Mouse (Mus musculus): ENCODE measurements around the gene Mettl26.
A peak's percentile ranks its signal among the peaks of the same experiment; 100 is the strongest.

The Mettl26 gene

GRCm38 (mm10) chr17:25874721-25875170, at the start of gene Mettl26:
TSS of gene Mettl26 (plus strand) at chr17:25875074.
- DNase-seq = peak; percentile 95

GRCm38 (mm10) chr17:25825311-25825710, 49.6 kb upstream of the Mettl26 start:
- no peak for DNase-seq

GRCm38 (mm10) chr17:25825984-25826570, 48.8 kb upstream of the Mettl26 start:
- no peak for DNase-seq

- no peak for DNase-seq
Measured at GRCm38 (mm10) chr17:25827011-25827410, 47.9 kb upstream of the Mettl26 start.

- DNase-seq = no peak
Measured at GRCm38 (mm10) chr17:25827546-25828222, 47.2 kb upstream of the Mettl26 start.

- DNase-seq = no peak
Measured at GRCm38 (mm10) chr17:25828223-25828594, 46.7 kb upstream of the Mettl26 start.

GRCm38 (mm10) chr17:25828712-25829557, 45.9 kb upstream of the Mettl26 start, which contains the start of gene Jmjd8:
TSS of gene Jmjd8 (plus strand) at chr17:25828867.
- DNase-seq = peak; percentile 87

- no peak for DNase-seq
Measured at GRCm38 (mm10) chr17:25829558-25830017, 45.3 kb upstream of the Mettl26 start.

GRCm38 (mm10) chr17:25830200-25830753, 44.6 kb upstream of the Mettl26 start:
- no peak for DNase-seq

- DNase-seq = no peak
Measured at GRCm38 (mm10) chr17:25830806-25831431, 44.0 kb upstream of the Mettl26 start.

- no peak for DNase-seq
Measured at GRCm38 (mm10) chr17:25831451-25832281, 43.2 kb upstream of the Mettl26 start.

- peak; percentile 100 for DNase-seq
Measured at GRCm38 (mm10) chr17:25832436-25833290, 42.2 kb upstream of the Mettl26 start.

GRCm38 (mm10) chr17:25833291-25833663, 41.6 kb upstream of the Mettl26 start, which contains the start of gene Stub1:
TSS of gene Stub1 (minus strand) at chr17:25833404.
- DNase-seq = peak; percentile 94

- no peak for DNase-seq
Measured at GRCm38 (mm10) chr17:25833961-25834594, 40.8 kb upstream of the Mettl26 start.

- DNase-seq = no peak
Measured at GRCm38 (mm10) chr17:25834595-25835222, 40.2 kb upstream of the Mettl26 start.

GRCm38 (mm10) chr17:25835301-25835700, 39.6 kb upstream of the Mettl26 start:
- DNase-seq = no peak

GRCm38 (mm10) chr17:25835816-25836215, 39.1 kb upstream of the Mettl26 start:
- no peak for DNase-seq

GRCm38 (mm10) chr17:25836397-25837075, 38.3 kb upstream of the Mettl26 start:
- no peak for DNase-seq

- peak; percentile 88 for DNase-seq
Measured at GRCm38 (mm10) chr17:25837076-25837410, 37.8 kb upstream of the Mettl26 start, which contains the start of gene Rhbdl1. TSS of gene Rhbdl1 (minus strand) at chr17:25837295.

Data from layer of hippocampus, adult 9-11 months (tissue).